Mouse (Mus musculus): ENCODE data around the gene Mtx1. TPM values are rescaled to one million over a fixed set of nuclear protein-coding genes. Genes with fewer than 3 reads are reported as not detected.
"Not testable (repeated sequence)": the region's sequence is repeated elsewhere in the genome, so short reads cannot be mapped to it uniquely, and the experiment has no call there.

The Mtx1 gene
- polyA plus RNA-seq, 1 experiment from 2014 or later: 183 TPM

DNA sequence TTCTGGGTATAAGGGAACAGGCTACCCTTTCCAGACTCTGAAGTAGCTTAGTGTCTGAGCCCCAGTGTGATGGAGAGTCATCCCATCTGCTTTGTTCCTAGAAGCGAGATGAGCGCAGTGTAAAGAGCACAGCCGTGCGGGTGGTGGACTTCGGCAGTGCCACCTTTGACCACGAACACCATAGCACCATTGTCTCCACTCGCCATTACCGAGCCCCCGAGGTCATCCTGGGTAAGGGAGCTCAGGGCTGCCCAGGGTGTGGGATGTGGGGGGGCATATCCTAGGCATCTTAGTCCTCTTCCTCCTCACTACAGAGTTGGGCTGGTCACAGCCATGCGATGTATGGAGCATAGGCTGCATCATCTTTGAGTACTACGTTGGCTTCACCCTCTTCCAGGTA, 52.0 kb downstream of the Mtx1 start:
- Histone ChIP-seq H3K9me3 (ENCODE audit: control insufficient read depth, low read length) (no peaks in the 10 kb centered on the region), H3K27me3 (replicated peaks; ENCODE audit: control insufficient read depth, insufficient read depth, low read length) (no peaks in the 10 kb centered on the region), H3K4me3 (replicated peaks; ENCODE audit: low read length) (no peak overlapping the region), H3K4me1 (replicated peaks; ENCODE audit: control insufficient read depth, insufficient read depth, low read length) (peaks cover 13% of the 10 kb centered on the region), H3K4me2 (ENCODE audit: low read length) (no peak overlapping the region), H3K36me3 (ENCODE audit: control insufficient read depth, insufficient read depth) (peaks cover 30% of the 10 kb centered on the region), H3K9ac (replicated peaks; ENCODE audit: low read depth, low read length) (no peak overlapping the region), H3K27ac (ENCODE audit: low read length) (no peak overlapping the region)
- WGBS: 95% methylated on average over 11 of the region's 11 CpGs
- ATAC-seq: no peak

DNA sequence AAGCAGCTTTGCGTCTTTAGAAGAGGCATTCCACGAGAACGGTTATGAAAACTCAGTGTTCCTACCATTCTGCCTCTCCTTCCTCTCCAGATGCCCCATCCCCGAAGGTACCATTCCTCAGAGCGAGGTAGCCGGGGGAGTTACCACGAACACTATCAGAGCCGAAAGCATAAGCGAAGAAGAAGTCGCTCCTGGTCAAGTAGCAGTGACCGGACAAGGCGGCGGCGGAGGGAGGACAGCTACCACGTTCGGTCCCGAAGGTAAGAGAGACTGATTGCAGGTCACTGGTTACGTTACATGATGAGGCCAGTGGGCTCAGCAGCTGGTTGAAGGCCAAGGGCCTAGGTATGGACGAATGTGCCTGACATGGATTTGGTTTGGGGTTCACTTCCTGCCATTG, 59.9 kb downstream of the Mtx1 start:
- ATAC-seq: no peak
- H3K27ac ChIP-seq (ENCODE audit: low read length): no peak overlapping the region
- peaks cover 28% of the 10 kb centered on the region for H3K36me3 ChIP-seq (ENCODE audit: control insufficient read depth, insufficient read depth)

DNA sequence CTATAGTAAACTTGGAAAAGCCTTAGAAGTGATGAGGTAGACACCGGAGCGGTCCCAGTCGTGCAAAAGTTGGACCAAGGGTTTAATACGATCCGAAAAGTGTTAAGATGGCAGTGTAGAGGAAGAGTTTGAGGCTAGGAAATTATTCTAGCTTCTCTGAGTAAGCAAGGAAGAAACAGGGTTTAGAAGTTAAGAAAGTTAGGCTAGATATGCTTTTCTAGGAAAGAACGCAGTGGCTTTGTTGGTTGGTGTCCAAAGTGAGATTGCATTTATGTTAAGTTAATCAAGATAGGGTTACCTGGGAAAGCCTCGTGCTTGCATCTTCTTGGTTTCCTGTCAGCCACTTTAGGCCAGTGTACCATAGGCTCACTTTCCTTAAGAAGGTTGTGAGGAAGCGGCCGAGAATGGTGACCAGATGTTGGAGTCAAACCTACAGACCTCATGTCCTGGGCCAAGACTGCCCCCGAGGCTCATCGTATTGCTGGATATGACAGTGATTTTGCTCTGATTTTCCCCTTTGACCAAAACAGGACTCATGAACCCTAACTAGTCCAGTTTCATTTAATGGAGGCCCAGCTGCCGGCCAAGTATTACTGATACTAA, 61.5 kb downstream of the Mtx1 start:
- H3K27ac ChIP-seq (ENCODE audit: low read length): peak overlapping the region; percentile 94
- no peaks in the 10 kb centered on the region for H3K9me3 ChIP-seq (ENCODE audit: control insufficient read depth, low read length)
- H3K4me1 ChIP-seq (replicated peaks; ENCODE audit: control insufficient read depth, insufficient read depth, low read length): peaks cover 23% of the 10 kb centered on the region
- H3K4me3 ChIP-seq (replicated peaks; ENCODE audit: low read length): peak overlapping the region; percentile 96
- H3K27me3 ChIP-seq (replicated peaks; ENCODE audit: control insufficient read depth, insufficient read depth, low read length): no peaks in the 10 kb centered on the region
- no peak for ATAC-seq
- peaks cover 20% of the 10 kb centered on the region for H3K36me3 ChIP-seq (ENCODE audit: control insufficient read depth, insufficient read depth)
- H3K9ac ChIP-seq (replicated peaks; ENCODE audit: low read depth, low read length): peak overlapping the region; percentile 96
- 23% methylated on average over 12 of the region's 12 CpGs for WGBS
- H3K4me2 ChIP-seq (ENCODE audit: low read length): peak overlapping the region; percentile 91

More for the DNA sequence above, 59.9 kb downstream of the Mtx1 start:
- Histone ChIP-seq H3K4me1 (replicated peaks; ENCODE audit: control insufficient read depth, insufficient read depth, low read length) (peaks cover 23% of the 10 kb centered on the region), H3K4me3 (replicated peaks; ENCODE audit: low read length) (no peak overlapping the region), H3K9ac (replicated peaks; ENCODE audit: low read depth, low read length) (no peak overlapping the region), H3K27me3 (replicated peaks; ENCODE audit: control insufficient read depth, insufficient read depth, low read length) (no peaks in the 10 kb centered on the region), H3K9me3 (ENCODE audit: control insufficient read depth, low read length) (no peaks in the 10 kb centered on the region), H3K4me2 (ENCODE audit: low read length) (no peak overlapping the region)
- WGBS: 92% methylated on average over 19 of the region's 19 CpGs

DNA sequence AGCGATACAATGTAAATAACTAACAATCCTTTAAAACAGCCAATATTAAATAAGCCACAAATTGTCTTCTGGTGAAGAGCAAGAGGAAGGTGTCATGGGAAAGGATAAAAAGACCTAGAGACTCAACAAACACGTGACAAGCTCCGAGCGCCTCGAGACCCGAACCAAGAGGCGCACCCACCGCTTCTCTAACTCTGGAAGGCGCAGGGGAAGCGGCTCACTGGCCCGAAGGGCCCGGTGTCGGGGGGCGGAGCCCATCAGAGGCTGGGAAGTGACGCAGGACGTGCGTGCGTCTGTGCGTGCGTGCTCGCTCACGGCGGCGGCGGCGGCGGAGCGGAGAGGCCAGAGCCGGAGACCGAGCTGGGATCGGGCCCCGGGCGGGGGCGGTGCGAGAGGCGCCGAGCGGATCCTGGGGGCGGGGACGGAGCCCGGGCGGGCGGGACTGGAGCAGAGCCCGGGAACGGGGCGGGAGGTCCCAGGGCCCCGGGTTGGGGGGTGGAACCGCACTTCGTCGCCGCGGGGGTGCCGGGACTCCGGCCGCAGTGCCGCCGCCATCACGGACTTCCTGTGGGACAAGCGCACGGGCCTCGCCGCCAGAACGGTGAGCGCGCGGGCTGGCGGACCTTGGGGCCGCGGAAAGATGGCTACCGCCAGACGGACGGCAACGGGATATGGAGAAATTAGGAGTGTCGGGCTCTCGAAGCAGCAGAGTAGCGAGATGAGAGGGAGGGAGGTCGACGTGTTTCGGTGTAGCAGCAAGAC, 62.2 kb downstream of the Mtx1 start, which contains the start of gene Clk2:
Clk2 (plus strand) TSS at position 290 of the 762 bp plus-strand sequence.
- WGBS: 1% methylated on average over 58 of the region's 79 CpGs
- ATAC-seq: peak; percentile 97
- Histone ChIP-seq H3K4me1 (replicated peaks; ENCODE audit: control insufficient read depth, insufficient read depth, low read length) (peaks cover 23% of the 10 kb centered on the region), H3K9ac (replicated peaks; ENCODE audit: low read depth, low read length) (peak within 1 kb of the TSS; percentile 96), H3K4me3 (replicated peaks; ENCODE audit: low read length) (peak within 1 kb of the TSS; percentile 96), H3K4me2 (ENCODE audit: low read length) (peak within 1 kb of the TSS; percentile 91), H3K9me3 (ENCODE audit: control insufficient read depth, low read length) (no peaks in the 10 kb centered on the region), H3K27me3 (replicated peaks; ENCODE audit: control insufficient read depth, insufficient read depth, low read length) (no peaks in the 10 kb centered on the region), H3K27ac (ENCODE audit: low read length) (peak within 1 kb of the TSS; percentile 94), H3K36me3 (ENCODE audit: control insufficient read depth, insufficient read depth) (peaks cover 13% of the 10 kb centered on the region)

DNA sequence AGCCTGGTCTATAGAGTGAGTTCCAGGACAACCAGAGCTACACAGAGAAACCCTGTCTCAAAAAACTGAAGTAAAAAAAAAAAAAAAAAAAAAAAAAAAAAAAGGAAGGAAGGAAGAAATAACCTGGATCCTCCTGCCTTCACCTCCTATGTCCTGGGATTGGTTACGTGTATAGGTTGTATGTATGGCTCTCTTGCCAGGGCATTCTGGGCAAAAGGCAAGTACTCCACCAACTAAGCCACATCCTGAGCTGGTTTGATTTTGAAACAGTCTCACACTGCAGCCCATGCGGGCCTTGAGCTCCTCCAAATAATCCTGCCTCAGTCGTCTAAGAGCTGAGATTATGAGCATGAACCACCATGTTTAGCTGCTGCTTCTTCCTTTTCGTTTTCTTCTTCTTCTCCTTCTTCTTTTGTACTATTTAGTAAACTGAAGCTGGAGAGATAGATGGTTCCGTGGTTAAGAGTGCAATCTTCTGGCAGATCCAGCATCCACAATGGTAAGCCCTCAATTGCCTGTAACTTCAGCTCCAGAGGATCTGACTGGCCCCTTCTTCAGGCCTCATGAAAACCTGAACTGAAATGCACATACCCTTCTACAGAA, 63.1 kb downstream of the Mtx1 start:
- peak overlapping the region; percentile 96 for H3K4me3 ChIP-seq (replicated peaks; ENCODE audit: low read length)
- 70% methylated on average over 5 of the region's 5 CpGs for WGBS
- peaks cover 5% of the 10 kb centered on the region for H3K36me3 ChIP-seq (ENCODE audit: control insufficient read depth, insufficient read depth)
- no peak overlapping the region; the same call in 1 of the 2 replicates for H3K27ac ChIP-seq (ENCODE audit: low read length)
- peak overlapping the region; percentile 91 for H3K4me2 ChIP-seq (ENCODE audit: low read length)
- peaks cover 31% of the 10 kb centered on the region for H3K4me1 ChIP-seq (replicated peaks; ENCODE audit: control insufficient read depth, insufficient read depth, low read length)
- ATAC-seq: no peak
- peak overlapping the region; percentile 96; the same call in 1 of the 2 replicates for H3K9ac ChIP-seq (replicated peaks; ENCODE audit: low read depth, low read length)
- no peaks in the 10 kb centered on the region for H3K9me3 ChIP-seq (ENCODE audit: control insufficient read depth, low read length)
- no peaks in the 10 kb centered on the region for H3K27me3 ChIP-seq (replicated peaks; ENCODE audit: control insufficient read depth, insufficient read depth, low read length)

DNA sequence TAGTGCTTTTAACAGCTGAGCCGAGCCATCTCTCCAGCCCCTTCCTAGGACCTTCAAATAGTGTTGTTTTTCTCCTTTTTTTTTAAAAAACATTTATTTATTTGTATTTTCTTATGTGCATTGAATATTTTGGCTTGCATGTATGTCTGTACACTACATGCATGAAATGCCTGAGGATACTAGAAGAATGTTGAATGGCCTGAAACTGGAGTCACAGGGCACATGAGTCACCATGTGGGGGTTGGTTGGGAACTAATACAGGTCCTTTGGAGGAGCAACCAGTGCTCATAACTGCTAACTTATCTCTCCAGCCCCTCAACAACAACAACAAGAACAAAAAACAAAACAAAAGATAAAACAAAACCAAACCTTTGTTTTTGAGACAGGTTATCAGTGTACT, 63.8 kb downstream of the Mtx1 start:
- peaks cover 37% of the 10 kb centered on the region for H3K4me1 ChIP-seq (replicated peaks; ENCODE audit: control insufficient read depth, insufficient read depth, low read length)
- no peaks in the 10 kb centered on the region for H3K9me3 ChIP-seq (ENCODE audit: control insufficient read depth, low read length)
- no peak overlapping the region for H3K4me2 ChIP-seq (ENCODE audit: low read length)
- H3K27ac ChIP-seq (ENCODE audit: low read length): no peak overlapping the region
- no peaks in the 10 kb centered on the region for H3K36me3 ChIP-seq (ENCODE audit: control insufficient read depth, insufficient read depth)
- H3K4me3 ChIP-seq (replicated peaks; ENCODE audit: low read length): no peak overlapping the region
- no peak for ATAC-seq
- 85% methylated on average over 1 of the region's 1 CpGs for WGBS
- no peak overlapping the region for H3K9ac ChIP-seq (replicated peaks; ENCODE audit: low read depth, low read length)
- H3K27me3 ChIP-seq (replicated peaks; ENCODE audit: control insufficient read depth, insufficient read depth, low read length): no peaks in the 10 kb centered on the region

DNA sequence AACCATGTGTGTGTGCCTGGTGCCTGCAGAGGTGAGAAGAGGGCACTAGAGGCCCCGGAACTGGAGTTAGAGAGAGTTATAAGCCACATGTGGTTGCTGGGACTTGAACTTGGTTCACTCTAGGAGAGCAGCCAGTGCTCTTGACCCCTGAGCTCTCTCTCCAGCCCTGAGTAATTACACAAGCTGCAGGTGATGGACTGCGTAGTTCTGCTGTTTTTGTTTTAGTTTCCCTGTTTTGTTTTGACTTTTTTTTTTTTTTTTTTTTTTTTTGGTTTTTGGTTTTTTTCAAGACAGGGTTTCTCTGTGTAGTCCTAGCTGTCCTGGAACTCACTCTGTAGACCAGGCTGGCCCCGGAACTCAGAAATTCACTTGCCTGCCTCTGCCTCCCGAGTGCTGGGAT, 65.1 kb downstream of the Mtx1 start:
- Histone ChIP-seq H3K36me3 (ENCODE audit: control insufficient read depth, insufficient read depth) (no peaks in the 10 kb centered on the region), H3K27ac (ENCODE audit: low read length) (no peak overlapping the region), H3K9me3 (ENCODE audit: control insufficient read depth, low read length) (no peaks in the 10 kb centered on the region), H3K9ac (replicated peaks; ENCODE audit: low read depth, low read length) (no peak overlapping the region), H3K4me2 (ENCODE audit: low read length) (no peak overlapping the region), H3K27me3 (replicated peaks; ENCODE audit: control insufficient read depth, insufficient read depth, low read length) (no peaks in the 10 kb centered on the region), H3K4me1 (replicated peaks; ENCODE audit: control insufficient read depth, insufficient read depth, low read length) (peaks cover 41% of the 10 kb centered on the region), H3K4me3 (replicated peaks; ENCODE audit: low read length) (no peak overlapping the region)
- 84% methylated on average over 4 of the region's 4 CpGs for WGBS
- ATAC-seq: no peak

DNA sequence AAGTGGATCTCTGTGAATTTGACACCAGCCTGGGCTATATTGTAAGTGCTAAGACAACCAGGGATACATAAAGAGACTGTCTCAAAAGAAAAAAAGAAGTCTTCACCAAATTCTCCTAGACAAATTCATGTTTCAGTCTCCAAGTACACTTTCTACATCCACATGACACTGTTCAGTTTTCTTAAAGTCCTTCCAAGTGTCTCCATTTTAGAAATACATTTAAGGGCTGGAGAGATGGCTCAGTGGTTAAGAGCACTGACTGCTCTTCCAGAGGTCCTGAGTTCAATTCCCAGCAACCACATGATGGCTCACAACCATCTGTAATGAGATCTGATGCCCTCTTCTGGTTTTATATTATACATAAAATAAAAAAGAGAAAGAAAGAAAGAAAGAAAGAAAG, 65.7 kb downstream of the Mtx1 start:
- H3K4me2 ChIP-seq (ENCODE audit: low read length); H3K9me3 ChIP-seq (ENCODE audit: control insufficient read depth, low read length); H3K9ac ChIP-seq (replicated peaks; ENCODE audit: low read depth, low read length); H3K27me3 ChIP-seq (replicated peaks; ENCODE audit: control insufficient read depth, insufficient read depth, low read length); H3K36me3 ChIP-seq (ENCODE audit: control insufficient read depth, insufficient read depth); H3K27ac ChIP-seq (ENCODE audit: low read length); ATAC-seq; H3K4me3 ChIP-seq (replicated peaks; ENCODE audit: low read length): not testable (repeated sequence)
- H3K4me1 ChIP-seq (replicated peaks; ENCODE audit: control insufficient read depth, insufficient read depth, low read length): peaks cover 36% of the 10 kb centered on the region

DNA sequence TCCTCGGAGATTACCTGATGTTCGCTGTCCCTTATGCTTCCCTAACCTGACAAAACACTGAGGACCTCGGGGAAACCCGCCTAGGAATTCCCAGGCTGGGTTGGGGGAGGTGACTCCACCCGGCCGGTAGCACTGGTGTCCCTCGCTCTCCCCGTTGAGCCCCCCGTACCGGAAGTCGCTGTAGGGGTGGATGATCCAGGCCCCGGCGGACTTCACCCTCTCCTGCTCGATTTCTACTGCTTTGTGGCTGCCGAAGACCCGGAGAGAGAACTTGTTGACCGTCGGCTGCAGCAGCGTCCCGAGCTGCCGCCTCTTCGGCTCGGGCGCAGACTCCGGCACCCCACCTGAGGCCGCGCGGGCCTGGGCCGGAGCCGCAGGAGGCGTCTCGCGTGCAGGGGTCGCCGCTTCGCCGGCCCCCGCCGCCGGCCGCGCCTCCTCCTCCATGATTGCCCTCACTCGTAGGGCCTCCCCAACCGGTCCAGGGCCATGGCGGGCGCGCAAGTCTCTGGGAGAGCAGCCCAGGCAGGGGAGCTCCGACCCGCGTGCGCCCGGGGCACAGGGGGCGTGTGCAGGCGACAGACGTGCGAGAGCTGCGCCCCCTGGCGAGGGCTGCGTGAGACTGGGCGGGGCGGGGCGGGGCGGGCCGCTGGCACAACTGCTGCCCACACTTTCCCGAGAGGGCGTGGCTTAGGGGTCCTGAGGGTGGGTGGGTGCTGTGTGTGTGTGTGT, 67.1 kb downstream of the Mtx1 start, which contains the start of gene Hcn3:
Hcn3 (minus strand) TSS at position 581 of the 729 bp plus-strand sequence.
- Histone ChIP-seq H3K4me2 (ENCODE audit: low read length) (peak within 1 kb of the TSS; percentile 79), H3K9ac (replicated peaks; ENCODE audit: low read depth, low read length) (peak within 1 kb of the TSS; percentile 81), H3K36me3 (ENCODE audit: control insufficient read depth, insufficient read depth) (no peaks in the 10 kb centered on the region), H3K9me3 (ENCODE audit: control insufficient read depth, low read length) (no peaks in the 10 kb centered on the region), H3K27ac (ENCODE audit: low read length) (no peak within 1 kb of the TSS; the same call in 1 of the 2 replicates), H3K4me1 (replicated peaks; ENCODE audit: control insufficient read depth, insufficient read depth, low read length) (peaks cover 25% of the 10 kb centered on the region), H3K4me3 (replicated peaks; ENCODE audit: low read length) (peak within 1 kb of the TSS; percentile 80), H3K27me3 (replicated peaks; ENCODE audit: control insufficient read depth, insufficient read depth, low read length) (no peaks in the 10 kb centered on the region)
- under 1% methylated on average over 60 of the region's 66 CpGs for WGBS
- ATAC-seq: peak; percentile 78

All from forebrain, embryonic 16.5 days (tissue).